Mouse (Mus musculus): ENCODE measurements around the gene Fam205a2.
"Not testable (repeated sequence)": the region's sequence is repeated elsewhere in the genome, so short reads cannot be mapped to it uniquely, and the experiment has no call there.

The Fam205a2 gene

GRCm38 (mm10) chr4:42528075-42528474 lies at the start of gene Fam205a2:
Gene Fam205a2 (minus strand): TSS chr4:42528175.
- DNase-seq, result not testable (repeated sequence)

Measured in spleen, adult 18-20 months (tissue).